Mouse (Mus musculus) ES-Bruce4 (cell line): Measurements from ENCODE around the gene Rchy1. TPM values are rescaled to one million over a fixed set of nuclear protein-coding genes. Genes with fewer than 3 reads are reported as not detected.

ENCODE experiments used
- H3K27ac ChIP-seq: 2 replicates; pipeline ENCODE4 v1.5.1; 2012; ENCODE audit warnings: low read length, inconsistent platforms; ENCODE audit not compliant: insufficient read depth
- H3K27me3 ChIP-seq: 2 replicates; pipeline ENCODE4 v1.6.1; 2012; ENCODE audit warnings: mild to moderate bottlenecking, low read length, inconsistent platforms; ENCODE audit not compliant: control insufficient read depth, poor library complexity, insufficient read depth, severe bottlenecking
- H3K36me3 ChIP-seq: 2 replicates; pipeline ENCODE4 v1.6.1; 2012; ENCODE audit warnings: inconsistent platforms, mild to moderate bottlenecking, low read length, moderate library complexity; ENCODE audit not compliant: control insufficient read depth, poor library complexity, insufficient read depth, severe bottlenecking
- H3K4me1 ChIP-seq: one replicate; pipeline ENCODE4 v1.8.1; 2011; ENCODE audit warnings: low read length; ENCODE audit not compliant: control insufficient read depth, insufficient read depth
- H3K4me3 ChIP-seq: 2 replicates; pipeline ENCODE4 v1.5.1; 2011; ENCODE audit warnings: low read depth, mild to moderate bottlenecking, low read length
- H3K9ac ChIP-seq: 2 replicates; pipeline ENCODE4 v1.6.1; 2012; ENCODE audit warnings: low read depth, mild to moderate bottlenecking, inconsistent platforms; ENCODE audit not compliant: poor library complexity, severe bottlenecking
- H3K9me3 ChIP-seq: replicated peaks from 2 replicates; pipeline ENCODE4 v1.6.1; 2012; ENCODE audit warnings: mild to moderate bottlenecking, low read length, inconsistent platforms; ENCODE audit not compliant: control insufficient read depth, poor library complexity, insufficient read depth, severe bottlenecking
- CTCF ChIP-seq: IDR thresholded peaks from one replicate; pipeline ENCODE4 v1.8.1; 2011; ENCODE audit warnings: low read depth, low read length
- EP300 ChIP-seq: IDR thresholded peaks from 2 replicates; pipeline ENCODE4 v1.6.1; 2011; ENCODE audit warnings: low read depth, low read length; ENCODE audit not compliant: insufficient read depth
- POLR2A ChIP-seq: IDR thresholded peaks from one replicate; pipeline ENCODE4 v1.8.1; 2011; ENCODE audit warnings: low read length; ENCODE audit not compliant: insufficient read depth
- polyA plus RNA-seq: library from polyadenylated mRNA; stranded (reverse); fragments of >200 nt; gene quantifications from 2 replicates; pipeline ENCODE4 v1.2.4, GENCODE M21; 2011; ENCODE audit warnings: low read depth; ENCODE audit not compliant: missing spikeins, insufficient read depth, insufficient read length

Rchy1 gene
- polyA plus RNA-seq, 1 experiment = 35.8 TPM

DNA sequence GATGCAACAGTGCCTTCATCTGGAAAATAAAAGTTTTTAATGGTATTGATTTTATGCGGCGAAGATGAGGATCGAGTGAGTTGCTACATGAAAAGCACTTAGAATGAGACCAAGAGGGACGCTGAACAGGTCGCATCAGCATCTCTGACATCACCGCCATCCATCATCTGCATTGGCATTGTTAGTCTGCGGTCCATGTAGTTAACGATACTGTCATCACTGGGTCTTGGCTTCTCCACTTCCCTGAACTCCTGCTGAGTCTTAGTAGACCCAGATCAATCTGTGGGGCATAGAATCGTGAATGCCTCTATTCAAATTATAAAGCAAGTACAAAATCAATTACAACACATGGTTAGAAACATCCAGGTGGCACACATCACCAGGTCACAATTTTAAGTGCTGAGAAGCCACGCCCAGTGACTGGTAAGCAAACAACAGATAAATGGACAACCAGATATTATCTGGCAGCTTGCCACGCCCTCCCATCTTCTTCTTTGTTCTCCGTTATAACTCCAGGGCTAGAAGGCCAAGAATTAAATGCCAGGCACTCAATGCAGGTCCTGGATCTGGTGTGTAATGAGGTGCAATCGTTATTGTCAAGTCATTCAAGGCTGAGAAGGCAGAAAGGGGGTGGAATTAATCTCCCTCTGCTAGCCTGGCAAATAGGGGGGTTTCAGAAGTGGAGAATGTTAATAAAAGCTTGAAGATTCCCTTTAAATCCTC is 51.3 kb downstream of the Rchy1 start:
- Histone ChIP-seq H3K9me3 (no peaks in the 10 kb centered on the region), H3K4me3 (no peak overlapping the region), H3K27ac (no peak overlapping the region), H3K27me3 (no peaks in the 10 kb centered on the region), H3K9ac (no peak overlapping the region), H3K4me1 (no peaks in the 10 kb centered on the region), H3K36me3 (no peaks in the 10 kb centered on the region)
- TF ChIP-seq CTCF (no peak), EP300 (no peak), POLR2A (no peak)

DNA sequence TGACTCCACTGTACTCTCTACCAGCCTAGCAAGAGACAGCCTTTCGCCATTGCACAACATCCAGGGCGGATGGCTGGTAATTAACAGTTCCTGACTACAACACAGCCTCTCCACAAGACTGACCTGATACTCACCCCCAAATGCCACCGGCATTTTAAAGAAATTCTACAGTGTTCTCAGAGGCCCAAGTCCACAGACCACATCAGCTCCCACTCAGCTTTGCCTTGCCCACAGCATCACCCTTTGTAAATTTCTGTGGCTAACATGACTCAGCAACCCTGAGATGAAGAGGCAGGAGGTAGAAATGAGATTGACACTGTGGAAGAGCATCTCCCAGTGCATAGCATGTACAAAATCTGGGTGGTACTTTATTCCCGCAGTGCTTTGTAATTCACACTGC is 52.3 kb downstream of the Rchy1 start:
- Histone ChIP-seq H3K36me3 (no peaks in the 10 kb centered on the region), H3K9ac (no peak overlapping the region), H3K4me1 (no peaks in the 10 kb centered on the region), H3K27ac (no peak overlapping the region), H3K4me3 (no peak overlapping the region), H3K9me3 (no peaks in the 10 kb centered on the region), H3K27me3 (no peaks in the 10 kb centered on the region)
- no peak for TF ChIP-seq POLR2A
- TF ChIP-seq EP300 = no peak
- no peak for TF ChIP-seq CTCF

DNA sequence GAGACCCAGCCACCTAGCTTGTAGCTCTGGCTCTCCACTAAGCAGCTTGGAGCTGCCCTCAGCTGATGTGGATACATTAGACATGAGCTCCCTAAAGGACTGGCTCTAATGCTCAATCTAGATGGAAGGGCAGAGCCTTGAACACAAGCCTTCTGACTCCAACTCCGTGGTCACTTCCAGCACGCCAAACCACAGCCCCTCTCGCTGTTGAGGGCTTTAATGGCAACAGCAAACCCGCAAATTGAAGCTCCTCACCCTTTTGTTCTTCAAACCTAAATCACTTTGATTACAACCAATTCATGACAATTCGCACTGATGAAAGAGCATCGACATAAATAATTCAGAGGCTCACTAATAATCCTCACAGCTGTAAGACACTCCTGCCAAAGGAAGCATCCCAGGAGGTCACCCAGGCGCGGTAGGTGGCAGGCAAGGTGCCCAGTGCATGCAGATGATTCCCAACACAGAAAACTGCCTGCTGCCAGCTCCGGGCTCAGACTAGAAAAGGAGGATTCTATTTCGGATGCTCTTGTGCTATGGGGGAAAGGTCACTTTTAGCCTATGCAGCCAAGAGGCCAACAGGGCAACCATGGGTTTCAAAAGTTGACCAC is 53.8 kb downstream of the Rchy1 start:
- Histone ChIP-seq H3K9me3 (no peaks in the 10 kb centered on the region), H3K36me3 (no peaks in the 10 kb centered on the region), H3K27ac (no peak overlapping the region), H3K27me3 (no peaks in the 10 kb centered on the region), H3K4me1 (no peaks in the 10 kb centered on the region), H3K9ac (no peak overlapping the region), H3K4me3 (no peak overlapping the region)
- TF ChIP-seq POLR2A (no peak), CTCF (no peak), EP300 (no peak)

Other genes with a start within 250 kb of the Rchy1 start
- 0.67 TPM in 1 of 2 replicates, not detected in the other for gene Odaph, start 24.4 kb upstream of the Rchy1 start, polyA plus RNA-seq
- gene Cdkl2, start 80.8 kb upstream of the Rchy1 start, polyA plus RNA-seq = 5.2 and 6.1 TPM in 2 replicates
- gene G3bp2, start 120.7 kb upstream of the Rchy1 start, polyA plus RNA-seq = 203 and 213 TPM in 2 replicates
- gene Uso1, start 174.9 kb upstream of the Rchy1 start, polyA plus RNA-seq = 66.0 and 72.8 TPM in 2 replicates